Mouse (Mus musculus) MN1 (cell line): ENCODE results near the gene Eif2a.

ENCODE experiments used
- DNase-seq: peaks from one replicate; pipeline ENCODE4 v3.0.0-alpha.2; 2016; ENCODE audit warnings: low spot score

The Eif2a gene

GRCm38 (mm10) chr3:58525652-58526407, at the start of gene Eif2a, which contains the start of gene Serp1:
Eif2a (plus strand) TSS chr3:58525821.
Serp1 (minus strand) TSS chr3:58525892.
- peak; percentile 99 for DNase-seq

DNA sequence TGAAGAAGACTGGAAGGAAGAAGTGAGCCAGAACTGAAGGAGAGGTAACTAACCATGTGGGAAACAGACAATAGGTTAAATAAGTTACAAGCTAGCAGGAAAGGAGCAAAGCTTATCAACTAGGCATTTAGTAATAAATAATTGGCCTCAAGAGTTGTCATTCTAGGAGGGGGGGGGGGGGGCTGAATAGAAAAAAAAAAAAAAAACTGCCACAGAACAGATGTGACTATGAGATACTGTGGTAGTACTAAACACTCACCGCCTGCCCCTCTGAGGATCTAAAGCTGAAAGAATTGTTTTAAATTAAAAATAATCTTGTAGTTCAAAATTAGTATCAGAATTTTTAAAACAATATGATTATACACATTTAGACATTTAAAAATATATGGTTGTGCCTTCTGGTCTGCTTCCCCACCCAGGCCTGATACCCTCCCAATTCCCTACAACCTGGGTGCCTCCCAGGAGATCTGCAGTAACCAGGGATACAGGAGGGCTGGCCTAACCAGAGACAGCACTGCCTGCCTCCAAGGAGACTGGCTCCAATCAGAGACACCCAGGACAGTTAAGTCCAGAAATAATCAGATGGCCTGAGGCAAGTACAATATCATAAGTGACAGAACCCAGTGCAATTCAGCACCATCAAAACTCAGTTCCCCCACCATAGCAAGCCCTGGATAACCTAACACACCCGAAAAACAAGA, 46.7 kb upstream of the Eif2a start:
- DNase-seq: no peak

DNA sequence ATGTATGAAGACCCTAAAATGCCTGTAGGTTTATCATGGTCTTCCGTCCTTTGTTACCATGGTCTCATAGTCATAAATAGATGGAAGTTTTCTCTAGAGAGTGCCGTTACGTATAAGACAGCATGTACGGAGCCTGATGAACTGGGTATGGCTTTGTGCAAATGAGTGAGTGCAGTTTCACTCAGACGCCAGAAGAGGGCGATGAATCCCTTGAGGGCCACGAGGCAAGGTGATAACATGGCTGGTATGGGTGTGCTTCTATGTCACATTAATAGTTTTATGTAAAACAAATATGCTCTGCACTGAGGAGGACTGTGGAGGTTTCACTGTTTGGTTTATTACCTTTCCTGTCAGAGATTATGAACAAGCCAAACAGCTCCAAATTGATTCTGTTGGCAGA, 39.7 kb upstream of the Eif2a start:
- no peak for DNase-seq

DNA sequence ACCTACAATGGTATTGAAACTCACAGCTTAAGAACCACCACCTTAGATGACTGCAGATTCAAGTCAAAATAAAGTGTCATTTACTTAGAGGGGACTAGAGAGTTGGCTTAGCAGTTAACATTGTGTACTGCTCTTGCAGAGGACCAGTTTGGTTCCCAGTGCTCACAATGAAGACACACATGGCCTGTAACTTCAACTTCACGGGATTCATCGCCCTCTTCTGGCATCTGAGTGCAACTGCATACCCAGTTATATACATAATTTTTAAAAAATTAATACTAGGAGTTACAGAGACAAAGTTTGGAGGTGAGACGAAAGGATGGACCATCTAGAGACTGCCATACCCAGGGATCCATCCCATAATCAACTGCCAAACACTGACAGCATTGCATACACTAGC, 38.5 kb upstream of the Eif2a start:
- no peak for DNase-seq

DNA sequence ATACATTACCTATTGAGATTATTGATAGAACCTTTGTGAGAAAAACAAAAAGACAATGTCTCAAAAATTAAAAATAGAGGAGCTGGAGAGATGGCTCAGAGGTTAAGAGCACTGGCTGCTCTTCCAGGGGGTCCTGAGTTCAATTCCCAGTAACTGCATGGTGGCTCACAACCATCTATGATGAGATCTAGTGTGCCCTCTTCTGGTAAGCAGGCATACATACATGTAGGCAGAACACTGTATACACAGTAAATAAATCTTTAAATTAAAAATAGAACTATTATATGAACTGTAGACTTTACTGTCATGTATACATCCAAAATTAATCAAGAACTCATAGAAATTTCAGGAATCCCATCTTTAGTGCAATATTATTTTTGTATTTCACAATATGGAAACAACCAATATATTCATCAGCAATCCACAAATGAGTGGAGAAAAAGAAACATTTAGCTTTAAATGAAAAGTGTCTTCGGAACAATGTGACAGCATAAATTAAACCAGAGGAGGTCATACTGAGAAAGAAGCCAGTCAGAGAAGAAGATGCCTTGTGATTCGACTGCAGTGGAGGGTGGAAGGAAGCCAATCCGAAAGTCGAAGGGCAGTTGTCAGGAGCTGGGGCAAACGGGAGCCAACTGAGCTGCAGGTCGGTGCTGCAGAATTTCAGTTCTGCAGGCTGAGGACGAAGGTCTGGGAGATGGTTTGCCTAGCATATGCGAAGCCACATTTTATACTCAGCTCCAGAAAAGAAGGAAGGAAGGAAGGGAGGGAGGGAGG, 37.4 kb upstream of the Eif2a start:
- DNase-seq: no peak

DNA sequence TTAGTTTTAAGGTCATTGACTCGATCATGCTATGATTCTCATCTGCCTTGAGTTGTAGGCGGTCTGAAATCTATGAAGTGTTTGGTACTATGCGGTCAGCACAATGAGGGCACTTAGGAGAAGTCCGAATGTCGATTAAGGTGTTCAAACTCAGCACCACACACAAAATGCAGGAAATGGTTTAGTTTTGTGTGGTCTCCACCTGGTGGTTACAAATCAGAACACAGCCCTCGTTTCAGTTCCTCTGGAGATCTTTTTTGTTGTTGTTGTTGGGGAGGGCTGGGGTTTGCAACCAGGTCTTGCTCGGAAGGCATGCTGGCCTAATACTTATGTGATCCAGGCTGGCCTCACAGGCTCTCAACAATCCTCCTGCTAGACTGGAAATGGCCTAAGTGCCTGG, 34.8 kb upstream of the Eif2a start:
- peak; percentile 84 for DNase-seq

- no peak for DNase-seq
Measured at GRCm38 (mm10) chr3:58493621-58494020, 32.0 kb upstream of the Eif2a start.

DNA sequence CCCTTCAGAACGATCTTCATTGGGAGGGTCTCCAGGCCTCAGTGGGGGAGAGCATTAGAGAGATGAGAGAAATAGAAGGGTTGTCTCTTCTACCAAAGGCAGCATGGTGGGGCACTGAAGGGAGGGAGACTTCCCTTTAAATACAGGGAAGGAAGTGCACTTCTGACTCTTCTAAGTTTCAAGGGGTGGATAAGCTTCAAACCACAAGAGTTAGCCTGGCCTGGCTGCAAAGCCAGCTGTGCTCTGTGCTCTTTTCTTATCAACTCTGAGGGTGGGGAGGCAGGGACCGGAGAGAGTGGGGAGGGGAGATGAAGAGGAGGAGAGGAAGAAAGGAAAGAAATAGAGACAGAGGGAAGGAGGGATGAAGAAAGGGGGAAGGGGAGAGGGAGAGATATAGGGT, 23.7 kb upstream of the Eif2a start:
- no peak for DNase-seq

DNA sequence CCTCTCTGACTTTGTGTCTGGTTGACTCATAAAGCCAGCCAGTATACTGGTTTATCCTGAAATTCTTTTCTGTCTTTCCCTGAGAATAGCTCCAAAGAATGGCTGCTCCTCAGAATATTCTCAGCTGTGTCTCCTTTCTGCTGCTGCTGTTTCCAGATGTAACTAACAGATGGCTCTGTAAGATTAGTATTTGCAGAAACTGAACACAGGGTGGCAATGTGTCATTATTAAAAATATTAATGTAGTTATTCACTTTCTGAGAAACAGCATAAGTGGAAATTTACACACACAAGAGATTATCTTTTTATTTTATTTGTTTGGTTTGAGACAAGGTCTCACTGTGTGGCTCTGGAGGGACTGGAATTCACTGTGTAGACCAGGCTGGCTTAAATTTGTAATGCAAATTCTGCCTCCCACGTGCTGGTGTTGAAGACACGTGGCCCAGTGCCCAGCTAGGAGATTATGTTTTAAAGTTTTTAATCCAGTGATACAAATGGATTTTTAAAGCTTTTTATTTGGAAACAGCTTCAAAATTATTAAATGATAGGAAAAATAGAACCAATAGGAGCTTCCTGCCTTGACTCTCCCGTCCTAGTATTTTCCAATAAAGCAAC, 21.8 kb upstream of the Eif2a start:
- DNase-seq: no peak

DNA sequence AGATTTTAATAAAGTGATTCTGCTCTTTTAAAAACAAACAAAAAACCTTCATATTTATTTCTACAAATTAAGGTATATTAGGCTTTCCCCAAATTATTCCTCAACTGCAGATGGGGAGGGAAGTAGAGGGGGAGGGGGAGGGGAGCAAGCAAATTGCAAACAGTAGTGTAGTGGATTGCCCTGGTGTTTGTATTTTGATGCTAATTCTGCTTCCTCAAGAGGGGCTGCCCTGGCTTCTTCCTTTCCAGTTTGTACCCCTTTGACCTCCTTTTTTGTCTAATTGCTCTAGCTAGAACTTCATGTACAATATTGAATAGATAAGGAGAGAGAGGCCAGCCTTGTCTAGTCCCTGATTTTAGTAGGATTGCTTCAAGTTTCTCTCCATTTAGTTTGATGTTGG, 20.9 kb upstream of the Eif2a start:
- no peak for DNase-seq

GRCm38 (mm10) chr3:58508020-58508750, 17.4 kb upstream of the Eif2a start:
- DNase-seq: no peak

DNA sequence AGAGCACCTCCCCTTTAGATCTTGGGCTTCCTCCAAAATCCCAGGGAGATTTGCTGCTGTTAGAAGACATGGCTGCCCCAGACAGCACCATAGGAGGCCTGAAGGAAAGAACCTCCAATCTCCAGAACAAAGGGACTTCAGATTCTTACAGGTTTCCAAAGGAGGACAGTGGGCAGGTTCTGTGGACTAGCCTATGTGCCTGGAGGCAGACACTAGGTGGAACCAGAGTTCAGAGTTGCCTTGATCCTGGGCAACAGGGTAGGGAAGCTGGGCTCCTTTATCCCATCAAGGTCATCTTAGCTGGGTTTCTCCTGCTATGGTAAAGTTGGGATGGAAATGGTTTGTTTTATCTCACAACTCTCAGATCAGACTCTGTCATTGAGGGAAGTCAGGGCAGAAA, 14.0 kb upstream of the Eif2a start:
- no peak for DNase-seq

DNA sequence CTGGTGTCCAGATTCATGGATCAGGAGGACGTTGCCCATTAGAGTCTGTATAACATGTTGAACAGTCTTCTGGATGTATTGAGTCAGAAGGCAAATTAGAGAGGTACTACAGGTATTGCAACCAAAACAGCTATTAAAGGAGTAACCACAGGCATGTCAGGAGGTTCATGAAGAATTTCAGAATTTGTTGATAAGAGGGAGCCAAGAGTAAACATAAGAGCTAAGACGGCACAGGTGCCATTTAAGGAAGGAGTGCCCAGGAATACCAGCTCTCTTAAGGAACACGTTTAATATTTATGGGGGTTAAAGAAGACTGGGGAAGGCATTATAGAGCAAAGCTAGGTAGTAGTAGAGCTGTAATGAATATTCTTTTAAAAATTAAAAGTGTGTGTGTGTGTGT, 12.9 kb upstream of the Eif2a start:
- DNase-seq: no peak

- no peak for DNase-seq
Measured at GRCm38 (mm10) chr3:58513483-58513882, 12.1 kb upstream of the Eif2a start.

- DNase-seq: no peak
Measured at GRCm38 (mm10) chr3:58515947-58516601, 9.5 kb upstream of the Eif2a start.

GRCm38 (mm10) chr3:58516602-58516976, 9.0 kb upstream of the Eif2a start:
- no peak for DNase-seq

GRCm38 (mm10) chr3:58517258-58517657, 8.4 kb upstream of the Eif2a start:
- no peak for DNase-seq

DNA sequence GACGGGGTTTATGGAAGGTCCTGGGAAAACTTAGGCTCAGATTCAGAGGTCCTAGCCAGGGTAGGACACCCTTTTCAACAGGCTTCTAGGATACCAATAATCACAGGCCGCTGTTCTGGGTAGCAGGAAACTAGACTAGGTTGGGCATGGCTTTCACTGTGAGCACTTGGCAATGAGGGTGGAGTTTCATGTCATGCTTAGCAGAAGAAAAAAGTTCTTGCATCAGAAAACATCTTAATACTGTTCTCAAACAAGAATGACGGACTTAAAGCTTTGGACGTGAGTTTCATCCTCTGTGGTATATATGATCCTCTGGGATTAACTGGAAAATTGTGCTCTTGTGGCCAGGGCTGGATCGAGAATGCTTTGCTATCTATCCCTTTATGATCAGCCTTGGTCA, 7.8 kb upstream of the Eif2a start:
- no peak for DNase-seq

GRCm38 (mm10) chr3:58518962-58519361, 6.7 kb upstream of the Eif2a start:
- DNase-seq: no peak

DNA sequence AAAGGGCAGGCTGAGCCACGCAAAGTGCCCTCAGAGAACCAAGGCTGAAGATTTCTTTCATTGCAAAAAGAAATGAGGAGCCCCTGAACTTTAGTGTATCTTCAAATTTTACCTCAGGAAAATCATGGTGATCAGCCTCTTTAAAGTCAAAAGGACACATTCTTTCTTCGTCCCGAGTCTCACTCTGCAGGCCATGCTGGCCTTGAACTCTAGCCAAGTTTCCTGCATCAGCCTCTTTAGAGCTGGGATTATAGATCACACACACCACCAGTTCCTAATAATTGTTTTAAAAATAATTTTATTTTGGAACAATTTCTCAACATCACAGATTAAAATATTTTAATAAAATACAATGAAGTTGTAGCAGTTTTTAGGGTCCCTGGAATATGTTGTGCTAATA, 6.1 kb upstream of the Eif2a start:
- no peak for DNase-seq

DNA sequence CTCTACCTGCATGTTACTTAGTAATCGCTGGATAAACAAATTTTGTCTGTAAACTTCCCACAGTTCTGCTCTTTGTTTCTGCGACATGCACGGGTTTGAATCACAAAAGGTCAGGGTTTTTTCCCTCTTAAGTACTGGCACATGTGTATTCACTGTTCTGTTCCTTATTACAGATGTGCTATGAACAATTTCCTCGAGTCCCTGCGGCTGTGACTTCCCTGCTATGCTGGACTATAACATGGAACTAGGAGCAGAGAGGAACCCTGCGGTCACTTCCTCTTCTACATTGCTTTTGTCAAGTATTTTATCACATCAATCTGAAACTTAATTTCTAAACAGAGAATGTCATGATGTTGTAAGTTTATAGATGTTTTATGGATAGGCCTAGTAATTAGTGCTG, 5.3 kb upstream of the Eif2a start:
- DNase-seq: no peak
